Mouse (Mus musculus): ENCODE measurements around the gene Rcan1. TPM values are rescaled to one million over a fixed set of nuclear protein-coding genes. Genes with fewer than 3 reads are reported as not detected.
A peak's percentile ranks its signal among the peaks of the same experiment; 100 is the strongest.

Rcan1 gene
- polyA plus RNA-seq, 2 experiments: 28.2 to 38.0 TPM

DNA sequence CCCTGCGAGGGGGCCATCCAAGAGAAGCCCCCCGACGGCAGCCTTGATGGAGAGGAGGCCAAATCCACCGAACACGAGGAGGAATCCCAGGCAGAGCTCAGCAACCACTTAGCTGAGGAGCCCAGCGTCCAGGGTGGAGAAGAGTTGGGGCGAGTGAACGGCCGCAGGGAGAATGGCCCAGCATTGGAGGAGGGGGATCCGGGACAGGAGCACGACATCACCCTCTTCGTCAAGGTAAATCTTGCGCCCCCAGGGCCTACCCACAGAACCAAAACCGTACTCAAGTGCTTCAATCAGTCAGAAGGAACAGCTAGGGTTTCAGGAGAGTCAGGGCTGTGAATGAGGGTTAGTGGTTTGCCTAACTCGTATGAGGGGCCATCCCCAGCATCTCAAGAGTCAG lies 28.7 kb upstream of the Rcan1 start:
- H3K4me2 ChIP-seq (replicated peaks; ENCODE audit: low read depth, low read length, severe bottlenecking): peak overlapping the region; percentile 94
- no peaks in the 10 kb centered on the region for H3K9me3 ChIP-seq (ENCODE audit: control insufficient read depth, low read length)
- peaks cover 30% of the 10 kb centered on the region for H3K27me3 ChIP-seq (ENCODE audit: control insufficient read depth, insufficient read depth, low read length)
- 20% methylated on average over 15 of the region's 15 CpGs for WGBS
- H3K36me3 ChIP-seq (ENCODE audit: control insufficient read depth, insufficient read depth, low read length): no peaks in the 10 kb centered on the region
- peak overlapping the region; percentile 52 for H3K4me3 ChIP-seq (replicated peaks; ENCODE audit: low read length)
- ATAC-seq (ENCODE audit: low FRiP score, low read depth) (no peak), DNase-seq (ENCODE audit: low spot score) (no peak)
- TF ChIP-seq POLR2A (IDR thresholded peaks at IDR 0.05; ENCODE audit: borderline replicate concordance, extremely low read depth, insufficient read depth, insufficient read length): no peak
- H3K27ac ChIP-seq (replicated peaks; ENCODE audit: low read depth, low read length): no peak overlapping the region
- H3K9ac ChIP-seq (ENCODE audit: low read depth, low read length, severe bottlenecking): peak overlapping the region; percentile 58
- H3K4me1 ChIP-seq (ENCODE audit: control insufficient read depth, insufficient read depth, low read length): peaks cover 15% of the 10 kb centered on the region

DNA sequence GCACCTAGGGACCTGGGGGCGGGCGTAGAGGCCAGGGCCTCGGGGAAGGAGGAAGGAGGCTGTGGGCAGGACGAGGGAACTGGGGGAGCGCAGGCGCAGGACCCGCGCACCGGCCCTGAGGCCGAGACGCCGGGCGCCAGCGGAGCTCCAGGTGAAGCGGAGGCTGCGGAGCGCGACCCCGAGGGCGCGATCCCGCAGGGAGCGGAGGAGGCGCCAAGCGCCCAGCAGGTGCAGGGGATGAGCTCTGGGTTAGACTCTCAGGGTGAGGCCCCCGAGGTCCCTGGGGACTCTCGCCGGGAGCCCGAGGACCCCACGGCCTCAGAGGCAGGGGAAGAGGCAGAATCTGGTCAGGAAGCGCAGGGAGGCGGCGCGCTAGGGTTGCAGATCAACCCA lies 27.9 kb upstream of the Rcan1 start:
- Histone ChIP-seq H3K4me1 (ENCODE audit: control insufficient read depth, insufficient read depth, low read length) (peaks cover 15% of the 10 kb centered on the region), H3K4me2 (replicated peaks; ENCODE audit: low read depth, low read length, severe bottlenecking) (peak overlapping the region; percentile 94), H3K27me3 (ENCODE audit: control insufficient read depth, insufficient read depth, low read length) (peaks cover 30% of the 10 kb centered on the region), H3K27ac (replicated peaks; ENCODE audit: low read depth, low read length) (no peak overlapping the region), H3K9ac (ENCODE audit: low read depth, low read length, severe bottlenecking) (peak overlapping the region; percentile 58), H3K9me3 (ENCODE audit: control insufficient read depth, low read length) (no peaks in the 10 kb centered on the region), H3K4me3 (replicated peaks; ENCODE audit: low read length) (peak overlapping the region; percentile 52), H3K36me3 (ENCODE audit: control insufficient read depth, insufficient read depth, low read length) (no peaks in the 10 kb centered on the region)
- DNase-seq (ENCODE audit: low spot score) (no peak), ATAC-seq (ENCODE audit: low FRiP score, low read depth) (no peak)
- 0% methylated on average over 23 of the region's 34 CpGs for WGBS
- TF ChIP-seq POLR2A (IDR thresholded peaks at IDR 0.05; ENCODE audit: borderline replicate concordance, extremely low read depth, insufficient read depth, insufficient read length): no peak

DNA sequence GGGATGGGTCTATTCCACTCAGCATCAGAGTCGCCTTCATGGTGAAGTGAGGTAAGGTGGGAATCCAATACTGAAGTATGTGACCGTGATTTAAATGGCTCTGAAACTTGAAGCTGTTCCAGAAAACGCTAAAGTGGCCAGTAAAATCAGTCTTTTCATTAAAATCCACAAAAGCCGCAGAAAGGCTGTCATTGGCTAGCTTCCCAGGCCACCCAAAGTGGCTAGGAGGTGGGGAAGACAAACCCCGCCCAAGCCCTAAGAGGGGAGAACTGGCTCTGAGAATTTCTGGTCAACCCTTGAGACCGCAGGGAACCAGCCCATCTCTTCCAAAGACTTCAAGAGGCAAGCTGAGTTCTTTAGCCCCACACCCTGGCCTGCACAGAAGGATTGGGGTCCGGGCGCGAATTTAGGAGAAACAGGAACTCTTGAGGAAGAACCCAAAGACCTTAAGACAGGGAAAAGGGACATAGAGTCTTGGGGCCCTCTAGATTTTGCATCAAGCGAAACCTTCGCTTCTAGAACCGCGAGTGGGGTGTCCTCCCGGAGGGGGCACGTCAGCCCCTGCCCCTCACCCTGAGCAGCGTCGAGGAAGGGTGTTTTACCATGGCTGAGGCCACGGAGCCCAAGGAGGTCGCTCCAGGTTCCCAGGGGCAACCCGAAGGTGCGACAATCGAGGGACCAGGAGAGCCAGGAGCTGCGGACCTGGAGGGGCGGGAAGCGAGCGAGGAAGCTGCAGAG lies 27.4 kb upstream of the Rcan1 start:
- TF ChIP-seq POLR2A (IDR thresholded peaks at IDR 0.05; ENCODE audit: borderline replicate concordance, extremely low read depth, insufficient read depth, insufficient read length): no peak
- H3K27me3 ChIP-seq (ENCODE audit: control insufficient read depth, insufficient read depth, low read length): peaks cover 30% of the 10 kb centered on the region
- peaks cover 15% of the 10 kb centered on the region for H3K4me1 ChIP-seq (ENCODE audit: control insufficient read depth, insufficient read depth, low read length)
- H3K9ac ChIP-seq (ENCODE audit: low read depth, low read length, severe bottlenecking): peak overlapping the region; percentile 58
- H3K27ac ChIP-seq (replicated peaks; ENCODE audit: low read depth, low read length): no peak overlapping the region
- peak overlapping the region; percentile 52 for H3K4me3 ChIP-seq (replicated peaks; ENCODE audit: low read length)
- 9% methylated on average over 26 of the region's 26 CpGs for WGBS
- ATAC-seq (ENCODE audit: low FRiP score, low read depth): peak; percentile 34; the same call in 1 of the 2 replicates
- DNase-seq (ENCODE audit: low spot score): peak; percentile 50
- no peaks in the 10 kb centered on the region for H3K36me3 ChIP-seq (ENCODE audit: control insufficient read depth, insufficient read depth, low read length)
- H3K4me2 ChIP-seq (replicated peaks; ENCODE audit: low read depth, low read length, severe bottlenecking): peak overlapping the region; percentile 94
- no peaks in the 10 kb centered on the region for H3K9me3 ChIP-seq (ENCODE audit: control insufficient read depth, low read length)

DNA sequence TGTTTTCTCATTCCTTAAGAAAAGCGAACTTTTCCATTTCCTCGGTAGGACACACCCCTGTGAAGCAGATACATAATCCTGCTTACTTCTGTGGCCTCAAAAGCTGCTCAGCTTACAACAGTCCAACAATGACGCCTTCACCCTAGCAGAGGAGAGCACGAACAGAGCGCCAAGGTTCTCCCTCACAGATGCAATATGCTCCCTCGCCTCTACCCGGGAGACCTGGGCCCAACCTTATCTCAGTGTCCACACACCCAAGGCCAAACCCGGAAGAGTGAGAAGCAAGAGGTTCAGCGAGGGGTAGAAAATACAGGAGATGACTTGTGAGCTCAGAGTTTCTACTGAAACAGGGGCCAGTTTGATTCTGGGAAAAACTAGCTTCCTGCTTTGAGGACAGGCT lies 18.7 kb upstream of the Rcan1 start:
- no peak for TF ChIP-seq POLR2A (IDR thresholded peaks at IDR 0.05; ENCODE audit: borderline replicate concordance, extremely low read depth, insufficient read depth, insufficient read length)
- Histone ChIP-seq H3K36me3 (ENCODE audit: control insufficient read depth, insufficient read depth, low read length) (no peaks in the 10 kb centered on the region), H3K4me1 (ENCODE audit: control insufficient read depth, insufficient read depth, low read length) (no peaks in the 10 kb centered on the region), H3K4me2 (replicated peaks; ENCODE audit: low read depth, low read length, severe bottlenecking) (no peak overlapping the region), H3K9me3 (ENCODE audit: control insufficient read depth, low read length) (no peaks in the 10 kb centered on the region), H3K27ac (replicated peaks; ENCODE audit: low read depth, low read length) (no peak overlapping the region), H3K9ac (ENCODE audit: low read depth, low read length, severe bottlenecking) (no peak overlapping the region), H3K4me3 (replicated peaks; ENCODE audit: low read length) (no peak overlapping the region), H3K27me3 (ENCODE audit: control insufficient read depth, insufficient read depth, low read length) (no peaks in the 10 kb centered on the region)
- DNase-seq (ENCODE audit: low spot score): no peak
- ATAC-seq (ENCODE audit: low FRiP score, low read depth): no peak
- 76% methylated on average over 9 of the region's 9 CpGs for WGBS

DNA sequence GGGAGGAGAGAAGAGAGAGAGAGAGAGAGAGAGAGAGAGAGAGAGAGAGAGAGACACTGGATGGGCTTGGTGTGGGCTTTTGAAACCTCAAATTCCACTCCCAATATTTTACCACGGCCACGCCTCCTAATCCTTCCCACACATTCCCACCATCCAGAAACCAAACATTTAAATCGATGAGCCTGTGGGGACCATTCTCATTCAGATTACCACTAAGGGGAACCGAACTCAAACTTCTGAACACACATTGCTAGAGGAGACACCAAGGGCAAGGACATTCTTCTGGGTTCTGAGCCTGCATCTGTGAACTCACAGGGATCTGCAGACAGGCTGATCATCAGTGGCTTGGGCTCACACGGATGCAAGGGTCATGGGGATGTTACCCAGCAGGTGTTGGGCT lies 17.8 kb upstream of the Rcan1 start:
- ATAC-seq (ENCODE audit: low FRiP score, low read depth) (no peak), DNase-seq (ENCODE audit: low spot score) (no peak)
- Histone ChIP-seq H3K4me1 (ENCODE audit: control insufficient read depth, insufficient read depth, low read length) (no peaks in the 10 kb centered on the region), H3K4me2 (replicated peaks; ENCODE audit: low read depth, low read length, severe bottlenecking) (no peak overlapping the region), H3K9me3 (ENCODE audit: control insufficient read depth, low read length) (no peaks in the 10 kb centered on the region), H3K9ac (ENCODE audit: low read depth, low read length, severe bottlenecking) (no peak overlapping the region), H3K36me3 (ENCODE audit: control insufficient read depth, insufficient read depth, low read length) (no peaks in the 10 kb centered on the region), H3K27me3 (ENCODE audit: control insufficient read depth, insufficient read depth, low read length) (no peaks in the 10 kb centered on the region), H3K4me3 (replicated peaks; ENCODE audit: low read length) (no peak overlapping the region), H3K27ac (replicated peaks; ENCODE audit: low read depth, low read length) (no peak overlapping the region)
- 91% methylated on average over 5 of the region's 5 CpGs for WGBS
- TF ChIP-seq POLR2A (IDR thresholded peaks at IDR 0.05; ENCODE audit: borderline replicate concordance, extremely low read depth, insufficient read depth, insufficient read length): no peak
